Mouse (Mus musculus) right cerebral cortex, postnatal 14 days (tissue): Measurements from ENCODE around the gene Glra2.
A peak's percentile ranks its signal among the peaks of the same experiment; 100 is the strongest.
"Not testable (repeated sequence)": the region's sequence is repeated elsewhere in the genome, so short reads cannot be mapped to it uniquely, and the experiment has no call there.

Experiments
- DNase-seq: peaks from one replicate; pipeline ENCODE4 v3.0.0; 2022

The Glra2 gene

GRCm38 (mm10) chrX:165326939-165327698, at the start of gene Glra2:
TSS of gene Glra2 (minus strand) at chrX:165327393.
- peak; percentile 8 for DNase-seq

DNA sequence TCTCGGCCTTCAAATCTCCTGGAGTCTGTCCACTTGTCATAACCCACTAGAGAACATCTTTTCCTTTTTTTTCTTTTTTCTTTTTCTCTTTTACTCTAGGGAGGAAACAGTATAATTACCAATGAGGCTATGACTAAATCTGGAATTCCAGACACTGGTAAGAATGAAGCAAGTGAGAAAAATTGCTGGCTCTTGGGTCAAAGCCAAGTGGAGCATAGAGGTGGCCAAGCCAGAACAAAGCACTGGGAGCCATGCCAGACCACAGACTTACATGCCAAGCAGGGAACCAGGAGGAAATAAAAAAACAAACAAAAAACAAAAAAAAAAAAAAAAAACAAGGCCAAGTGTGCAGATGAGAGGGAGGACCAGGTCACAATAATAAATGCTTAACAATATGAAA, 35.6 kb upstream of the Glra2 start:
- DNase-seq, result peak; percentile 13

GRCm38 (mm10) chrX:165344611-165345010, 17.4 kb upstream of the Glra2 start:
- DNase-seq, result no peak

GRCm38 (mm10) chrX:165327699-165328333, 623 bp upstream of the Glra2 start:
- peak; percentile 65 for DNase-seq

- no peak for DNase-seq
These were observed 133.6 kb downstream of the Glra2 start for GRCm38 (mm10) chrX:165193550-165193949.

DNA sequence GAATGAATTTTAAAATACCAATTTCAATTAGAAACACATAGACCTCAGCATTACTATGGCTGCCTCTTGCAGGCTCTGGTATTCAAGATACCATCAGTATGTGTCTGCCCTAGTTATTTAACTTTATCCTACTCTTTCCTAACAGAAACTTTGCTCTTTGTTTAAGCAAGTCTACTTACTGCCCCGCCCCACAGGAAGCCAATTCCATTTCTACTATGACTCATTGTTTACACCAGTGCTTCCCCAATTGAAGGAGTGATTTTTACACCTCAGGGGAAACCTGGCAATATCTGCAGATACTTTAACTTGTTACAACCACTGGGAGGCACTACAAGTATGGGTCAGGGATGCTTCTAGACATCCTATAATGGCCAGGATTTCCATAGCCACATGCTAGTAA, 136.0 kb downstream of the Glra2 start:
- DNase-seq, result no peak

DNA sequence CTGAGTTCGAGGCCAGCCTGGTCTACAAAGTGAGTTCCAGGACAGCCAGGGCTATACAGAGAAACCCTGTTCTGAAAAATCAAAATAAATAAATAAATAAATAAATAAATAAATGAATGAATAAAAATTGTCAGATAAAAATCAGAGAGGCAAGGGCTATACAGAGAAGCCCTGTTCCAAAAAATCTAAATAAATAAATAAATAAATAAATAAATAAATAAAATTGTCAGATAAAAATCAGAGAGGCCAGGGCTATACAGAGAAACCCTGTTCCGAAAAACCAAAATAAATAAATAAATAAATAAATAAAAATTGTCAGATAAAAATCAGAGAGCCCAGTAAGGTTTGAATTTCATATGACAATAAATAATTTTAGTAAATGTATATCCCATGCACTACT, 144.2 kb downstream of the Glra2 start:
- not testable (repeated sequence) for DNase-seq

- no peak for DNase-seq
These were observed 170.6 kb downstream of the Glra2 start for GRCm38 (mm10) chrX:165156549-165156948.

DNA sequence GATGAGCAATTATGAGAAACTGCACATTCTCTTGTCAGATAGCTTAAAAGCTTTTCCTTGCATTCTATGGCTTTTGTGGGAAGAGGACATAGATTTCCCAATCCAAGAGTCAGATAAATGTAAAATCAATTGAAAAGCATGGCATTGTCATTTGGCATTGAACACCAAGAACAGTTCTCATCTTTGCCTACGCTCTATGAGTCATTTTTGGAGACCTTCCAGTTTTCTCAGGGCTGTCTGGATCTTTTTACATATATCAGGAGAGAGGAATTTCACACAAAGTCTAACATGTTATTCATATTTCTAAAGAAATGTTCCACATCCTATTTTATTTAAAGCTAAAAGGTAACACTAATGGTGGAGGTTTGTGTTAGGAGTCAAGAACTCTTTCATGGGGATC, 223.0 kb downstream of the Glra2 start:
- no peak for DNase-seq
